Mouse (Mus musculus) granulocyte monocyte progenitor cell, adult 5-6 weeks (primary cell): ENCODE data around the gene Rps6kb1. TPM values are rescaled to one million over a fixed set of nuclear protein-coding genes. Genes with fewer than 3 reads are reported as not detected.
A peak's percentile ranks its signal among the peaks of the same experiment; 100 is the strongest.

Experiments used
- ATAC-seq: replicated peaks from 2 replicates; pipeline ENCODE4 v1.8.0; 2016; ENCODE audit warnings: mild to moderate bottlenecking, moderate TSS enrichment, inconsistent platforms; ENCODE audit not compliant: poor library complexity, severe bottlenecking
- total RNA-seq, 2 experiments: library from RNA; stranded (forward) in 1 of 2; stranded (reverse) in 1 of 2; fragments of 200-712, 200-1000 nt in 1 of 2; fragments of >200 nt in 1 of 2; fragmentation: Nextera tagmentation in 1 of 2; gene quantifications; 2 replicates each; pipeline ENCODE4 v1.2.3; 2014 to 2017

The Rps6kb1 gene
- total RNA-seq, 2 experiments from 2014 or later, result 29.5 to 54.1 TPM

- peak; percentile 98 for ATAC-seq
Observed at GRCm38 (mm10) chr11:86484101-86484868, 60.3 kb downstream of the Rps6kb1 start, which contains the start of gene Rnft1. Gene Rnft1, plus strand, starts transcription at chr11:86484657.

GRCm38 (mm10) chr11:86473576-86473975, 71.0 kb downstream of the Rps6kb1 start:
- no peak for ATAC-seq

GRCm38 (mm10) chr11:86472771-86473171, 71.8 kb downstream of the Rps6kb1 start:
- ATAC-seq, result no peak

- no peak for ATAC-seq
Observed at GRCm38 (mm10) chr11:86471785-86472184, 72.8 kb downstream of the Rps6kb1 start.

GRCm38 (mm10) chr11:86468971-86469370, 75.6 kb downstream of the Rps6kb1 start:
- no peak for ATAC-seq

- ATAC-seq, result no peak
Observed at GRCm38 (mm10) chr11:86468345-86468744, 76.3 kb downstream of the Rps6kb1 start.

- ATAC-seq, result peak; percentile 67
Observed at GRCm38 (mm10) chr11:86464275-86464674, 80.3 kb downstream of the Rps6kb1 start.

- no peak for ATAC-seq
Observed at GRCm38 (mm10) chr11:86462579-86462978, 82.0 kb downstream of the Rps6kb1 start.

- no peak for ATAC-seq
Observed at GRCm38 (mm10) chr11:86458866-86459265, 85.7 kb downstream of the Rps6kb1 start.

- no peak for ATAC-seq
Observed at GRCm38 (mm10) chr11:86457545-86457944, 87.1 kb downstream of the Rps6kb1 start.

- ATAC-seq, result no peak
Observed at GRCm38 (mm10) chr11:86453991-86454390, 90.6 kb downstream of the Rps6kb1 start.

Other genes starting within 250 kb of the Rps6kb1 start
- gene Med13, start 187.2 kb downstream of the Rps6kb1 start, total RNA-seq (2014; fragmentation: Nextera tagmentation), result 44.2 and 50.8 TPM in 2 replicates
- gene Med13, start 187.2 kb downstream of the Rps6kb1 start, total RNA-seq (2017), result 37.4 and 61.4 TPM in 2 replicates
- gene Rnft1, start 60.1 kb downstream of the Rps6kb1 start, total RNA-seq (2014; fragmentation: Nextera tagmentation), result 16.3 and 19.8 TPM in 2 replicates
- gene Rnft1, start 60.1 kb downstream of the Rps6kb1 start, total RNA-seq (2017), result 16.1 and 19.4 TPM in 2 replicates
- 10.9 and 12.9 TPM in 2 replicates for gene Tubd1, start 186 bp upstream of the Rps6kb1 start, total RNA-seq (2014; fragmentation: Nextera tagmentation)
- gene Tubd1, start 186 bp upstream of the Rps6kb1 start, total RNA-seq (2017), result 10.3 and 11.5 TPM in 2 replicates
- 61.1 and 83.8 TPM in 2 replicates for gene Vmp1, start 139.0 kb upstream of the Rps6kb1 start, total RNA-seq (2014; fragmentation: Nextera tagmentation)
- gene Vmp1, start 139.0 kb upstream of the Rps6kb1 start, total RNA-seq (2017), result 79.1 and 105 TPM in 2 replicates
- gene Ptrh2, start 139.2 kb upstream of the Rps6kb1 start, total RNA-seq (2014; fragmentation: Nextera tagmentation), result 21.5 and 27.7 TPM in 2 replicates
- 20.7 and 29.3 TPM in 2 replicates for gene Ptrh2, start 139.2 kb upstream of the Rps6kb1 start, total RNA-seq (2017)
- gene Cltc, start 212.8 kb upstream of the Rps6kb1 start, total RNA-seq (2014; fragmentation: Nextera tagmentation), result 127 and 155 TPM in 2 replicates
- 129 and 145 TPM in 2 replicates for gene Cltc, start 212.8 kb upstream of the Rps6kb1 start, total RNA-seq (2017)